Mouse (Mus musculus) embryo, embryonic 11 days (tissue): ENCODE data around the gene Gm3327.
"Not testable (repeated sequence)": the region's sequence is repeated elsewhere in the genome, so short reads cannot be mapped to it uniquely, and the experiment has no call there.

Source experiments
- DNase-seq: peaks from one replicate; pipeline ENCODE4 v3.0.0-alpha.2; 2015

Gm3327 gene

GRCm38 (mm10) chr14:44123551-44123950 is at the start of gene Gm3327:
TSS of gene Gm3327 (plus strand) at chr14:44123851.
- DNase-seq, result not testable (repeated sequence)

GRCm38 (mm10) chr14:44077785-44078341 is 45.8 kb upstream of the Gm3327 start:
- not testable (repeated sequence) for DNase-seq

GRCm38 (mm10) chr14:44086588-44086987 is 37.1 kb upstream of the Gm3327 start:
- DNase-seq, result not testable (repeated sequence)

- DNase-seq, result not testable (repeated sequence)
Measured at GRCm38 (mm10) chr14:44087535-44087934, 36.1 kb upstream of the Gm3327 start.

- DNase-seq, result not testable (repeated sequence)
Measured at GRCm38 (mm10) chr14:44091524-44091923, 32.1 kb upstream of the Gm3327 start.

- not testable (repeated sequence) for DNase-seq
Measured at GRCm38 (mm10) chr14:44094445-44094844, 29.2 kb upstream of the Gm3327 start.

- DNase-seq, result not testable (repeated sequence)
Measured at GRCm38 (mm10) chr14:44100030-44100429, 23.6 kb upstream of the Gm3327 start.

GRCm38 (mm10) chr14:44102354-44102753 is 21.3 kb upstream of the Gm3327 start, which contains the start of gene Ear2:
TSS of gene Ear2 (plus strand) at chr14:44102654.
- DNase-seq, result not testable (repeated sequence)

GRCm38 (mm10) chr14:44110981-44111380 is 12.7 kb upstream of the Gm3327 start:
- DNase-seq, result no peak
